In genomic region chr3:108885686-108886530, GRCm38 (mm10) we compare ENCODE assay signal across 1 mouse cellular context.
TF ChIP-seq lines count a peak whose summit lies in the region.

No protein-coding gene starts in this region.

TF ChIP-seq in MEL, 35 proteins besides CTCF, POLR2A, EP300 and RAD21:
- TF ChIP-seq JUND (IDR thresholded peaks at IDR 0.05; ENCODE audit: low read depth, low read length) (no peak), BHLHE40 (IDR thresholded peaks at IDR 0.05; ENCODE audit: borderline replicate concordance, low read depth, low read length) (peak; percentile 41; the same call in 1 of the 2 replicates), E2F4 (IDR thresholded peaks at IDR 0.05; ENCODE audit: borderline replicate concordance, low read depth, low read length) (no peak), MEF2A (IDR thresholded peaks at IDR 0.05; ENCODE audit: extremely low read depth, insufficient replicate concordance, low read depth, low read length, poor library complexity, severe bottlenecking) (0 out of 2 replicates have a peak, but pooled peaks have one; percentile 7), HCFC1 (IDR thresholded peaks at IDR 0.05; ENCODE audit: low read depth, low read length) (peak; percentile 21; the same call in 1 of the 2 replicates), KAT2A (conservative IDR thresholded peaks at IDR 0.05; ENCODE audit: low read depth, low read length) (no peak), TAL1 (IDR thresholded peaks at IDR 0.05; ENCODE audit: low read length) (peak; percentile 73), POLR2AphosphoS2 (IDR thresholded peaks at IDR 0.05; ENCODE audit: low read length) (no peak), SIN3A (IDR thresholded peaks at IDR 0.05; ENCODE audit: low read length) (peak; percentile 66; the same call in 1 of the 2 replicates), CHD2 (IDR thresholded peaks at IDR 0.05; ENCODE audit: low read length) (peak; percentile 52), NELFE (IDR thresholded peaks at IDR 0.05; ENCODE audit: low read depth, low read length) (0 out of 2 replicates have a peak, but pooled peaks have one; percentile 27), TBP (IDR thresholded peaks at IDR 0.05; ENCODE audit: low read depth, low read length) (0 out of 2 replicates have a peak, but pooled peaks have one; percentile 24), CHD1 (IDR thresholded peaks at IDR 0.05; ENCODE audit: low read depth, low read length) (no peak), MAX (IDR thresholded peaks at IDR 0.05; ENCODE audit: low read length) (no peak), MAFK (IDR thresholded peaks at IDR 0.05; ENCODE audit: borderline replicate concordance, low read depth, low read length) (peak; percentile 51; the same call in 1 of the 2 replicates), NRF1 (IDR thresholded peaks at IDR 0.05; ENCODE audit: insufficient read depth, low read depth, low read length, poor library complexity, severe bottlenecking) (no peak), RCOR1 (IDR thresholded peaks at IDR 0.05; ENCODE audit: low read depth, low read length) (peak; percentile 85), POLR2AphosphoS5 (IDR thresholded peaks at IDR 0.05; ENCODE audit: borderline replicate concordance, low read depth, low read length) (no peak), ZNF384 (IDR thresholded peaks at IDR 0.05; ENCODE audit: low read depth, low read length) (no peak), SMC3 (IDR thresholded peaks at IDR 0.05; ENCODE audit: low read depth, low read length) (no peak), MYB (IDR thresholded peaks at IDR 0.05; ENCODE audit: low read depth, low read length) (no peak), USF2 (IDR thresholded peaks at IDR 0.05; ENCODE audit: borderline replicate concordance in 1 of 2, insufficient read depth in 1 of 2, low read depth in 1 of 2, low read length in 2 of 2) (no peak), ELF1 (IDR thresholded peaks at IDR 0.05; ENCODE audit: low read depth, low read length) (0 out of 2 replicates have a peak, but pooled peaks have one; percentile 44), MXI1 (IDR thresholded peaks at IDR 0.05; ENCODE audit: low read depth, low read length) (no peak), GATA1 (IDR thresholded peaks at IDR 0.05; ENCODE audit: low read depth, low read length) (peak; percentile 96), TCF12 (IDR thresholded peaks at IDR 0.05; ENCODE audit: low read depth, low read length) (peak; percentile 91), ZMIZ1 (IDR thresholded peaks at IDR 0.05; ENCODE audit: low read depth, low read length) (peak; percentile 59; the same call in 1 of the 2 replicates), MAZ (IDR thresholded peaks at IDR 0.05; ENCODE audit: low read depth, low read length) (peak; percentile 84), USF1 (IDR thresholded peaks at IDR 0.05; ENCODE audit: low read depth, low read length) (no peak), UBTF (IDR thresholded peaks at IDR 0.05; ENCODE audit: borderline replicate concordance, insufficient read depth, low read depth, low read length) (no peak), ETS1 (IDR thresholded peaks at IDR 0.05; ENCODE audit: low read depth, low read length) (peak; percentile 80), ZKSCAN1 (IDR thresholded peaks at IDR 0.05; ENCODE audit: low read depth, low read length) (no peak), MYC (IDR thresholded peaks at IDR 0.05; ENCODE audit: low read depth, low read length) (0 out of 2 replicates have a peak, but pooled peaks have one; percentile 18), GABPA (IDR thresholded peaks at IDR 0.05; ENCODE audit: low read depth, low read length) (no peak), ZC3H11A (IDR thresholded peaks at IDR 0.05; ENCODE audit: low read depth, low read length) (no peak)
